Mouse (Mus musculus) layer of hippocampus, adult 11-12 months (tissue): Measurements from ENCODE around the gene Iffo1.
"Not testable (repeated sequence)": the region's sequence is repeated elsewhere in the genome, so short reads cannot be mapped to it uniquely, and the experiment has no call there.

Experiments used
- DNase-seq: peaks from one replicate; pipeline ENCODE4 v3.0.0; 2022; ENCODE audit warnings: low spot score

The Iffo1 gene

DNA sequence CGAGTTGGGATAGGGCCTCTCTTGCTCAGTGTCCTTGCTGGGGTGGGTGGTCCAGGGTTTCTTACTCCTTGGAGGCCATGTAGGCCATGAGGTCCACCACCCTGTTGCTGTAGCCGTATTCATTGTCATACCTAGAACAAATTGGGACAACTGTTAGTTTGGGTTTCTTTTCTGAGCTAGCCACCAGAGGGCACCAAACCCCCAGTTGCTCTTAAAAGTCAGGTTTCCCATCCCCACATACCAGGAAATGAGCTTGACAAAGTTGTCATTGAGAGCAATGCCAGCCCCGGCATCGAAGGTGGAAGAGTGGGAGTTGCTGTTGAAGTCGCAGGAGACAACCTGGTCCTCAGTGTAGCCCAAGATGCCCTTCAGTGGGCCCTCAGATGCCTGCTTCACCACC lies 16.9 kb downstream of the Iffo1 start:
- peak; percentile 71 for DNase-seq

DNA sequence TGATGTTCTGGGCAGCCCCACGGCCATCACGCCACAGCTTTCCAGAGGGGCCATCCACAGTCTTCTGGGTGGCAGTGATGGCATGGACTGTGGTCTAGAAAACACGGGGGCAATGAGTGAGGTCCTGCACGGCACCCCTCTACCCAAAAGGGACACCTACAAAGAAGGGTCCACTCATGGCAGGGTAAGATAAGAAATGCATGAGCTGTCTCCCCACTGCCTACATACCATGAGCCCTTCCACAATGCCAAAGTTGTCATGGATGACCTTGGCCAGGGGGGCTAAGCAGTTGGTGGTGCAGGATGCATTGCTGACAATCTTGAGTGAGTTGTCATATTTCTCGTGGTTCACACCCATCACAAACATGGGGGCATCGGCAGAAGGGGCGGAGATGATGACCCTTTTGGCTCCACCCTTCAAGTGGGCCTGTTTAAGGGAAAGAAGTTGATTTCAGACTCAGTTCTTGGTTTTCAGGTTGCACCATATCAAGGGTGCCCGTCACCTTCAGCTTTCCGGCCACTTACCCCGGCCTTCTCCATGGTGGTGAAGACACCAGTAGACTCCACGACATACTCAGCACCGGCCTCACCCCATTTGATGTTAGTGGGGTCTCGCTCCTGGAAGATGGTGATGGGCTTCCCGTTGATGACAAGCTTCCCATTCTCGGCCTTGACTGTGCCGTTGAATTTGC lies 17.7 kb downstream of the Iffo1 start:
- DNase-seq = not testable (repeated sequence)

DNA sequence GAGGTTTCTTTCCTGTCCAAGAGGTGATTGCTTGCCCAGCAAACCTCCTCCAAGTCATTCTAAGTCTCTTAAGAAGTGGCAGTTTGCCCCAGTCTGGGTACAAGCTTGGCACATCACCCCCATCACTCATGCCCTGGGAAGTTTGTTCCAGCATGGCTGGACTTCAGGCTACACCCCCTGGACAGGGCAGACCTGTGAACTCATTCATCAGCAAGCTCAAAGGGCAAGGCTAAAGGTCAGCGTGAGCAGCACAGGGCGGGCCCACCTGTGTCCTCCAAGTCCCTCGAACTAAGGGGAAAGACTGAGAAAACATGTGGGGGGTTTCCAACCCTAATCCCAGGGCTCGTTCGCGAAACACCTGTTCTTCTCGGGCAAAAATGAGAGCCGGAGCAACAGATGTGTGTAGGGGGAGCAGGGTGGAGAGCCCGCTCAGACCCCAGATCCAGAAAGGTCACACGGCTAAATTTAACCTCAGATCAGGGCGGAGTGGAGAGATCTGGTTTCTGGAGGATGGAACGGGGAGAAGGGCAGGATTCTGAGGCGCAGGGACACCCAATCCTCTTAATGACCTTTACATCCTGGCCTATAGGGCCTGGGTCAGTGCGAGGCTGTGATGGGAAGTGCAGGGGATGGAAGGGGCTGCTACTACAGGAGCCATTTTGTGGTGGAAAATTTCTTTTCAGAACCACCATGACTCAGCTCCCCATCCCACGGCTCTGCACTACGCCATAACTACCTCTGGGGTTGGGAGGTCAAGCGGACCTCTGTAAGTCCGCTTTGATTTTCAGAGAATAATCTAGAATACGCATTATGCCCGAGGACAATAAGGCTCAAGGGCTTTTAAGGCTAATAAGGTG lies 19.0 kb downstream of the Iffo1 start:
- DNase-seq = peak; percentile 64

GRCm38 (mm10) chr6:125164672-125165327 lies 19.8 kb downstream of the Iffo1 start:
- peak; percentile 66 for DNase-seq

GRCm38 (mm10) chr6:125165328-125165891 lies 20.4 kb downstream of the Iffo1 start:
- DNase-seq = peak; percentile 98

- DNase-seq = peak; percentile 67
These were observed 21.2 kb downstream of the Iffo1 start, which contains the start of gene Gapdh for GRCm38 (mm10) chr6:125166051-125166751. Gapdh (minus strand) TSS chr6:125166467.

- no peak for DNase-seq
These were observed 22.0 kb downstream of the Iffo1 start for GRCm38 (mm10) chr6:125166861-125167650.

DNA sequence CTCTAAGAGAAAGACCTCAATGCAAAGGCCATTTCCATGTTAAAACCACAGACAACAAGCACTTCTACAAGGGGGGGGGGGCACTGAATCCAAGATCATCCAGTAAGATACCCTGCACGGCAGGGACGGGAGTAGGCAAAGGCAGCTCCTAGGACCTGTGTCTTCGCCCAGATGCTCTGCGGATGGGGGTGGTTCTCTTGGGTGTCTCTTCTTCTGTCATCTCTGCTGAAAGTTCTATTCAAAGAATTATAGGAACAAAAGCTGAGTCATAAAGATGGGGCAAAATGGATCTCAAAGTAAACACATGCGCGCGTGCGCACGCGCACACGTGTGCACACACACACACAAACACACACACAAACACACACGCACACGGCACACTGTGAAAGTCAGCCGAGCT lies 23.0 kb downstream of the Iffo1 start:
- no peak for DNase-seq

DNA sequence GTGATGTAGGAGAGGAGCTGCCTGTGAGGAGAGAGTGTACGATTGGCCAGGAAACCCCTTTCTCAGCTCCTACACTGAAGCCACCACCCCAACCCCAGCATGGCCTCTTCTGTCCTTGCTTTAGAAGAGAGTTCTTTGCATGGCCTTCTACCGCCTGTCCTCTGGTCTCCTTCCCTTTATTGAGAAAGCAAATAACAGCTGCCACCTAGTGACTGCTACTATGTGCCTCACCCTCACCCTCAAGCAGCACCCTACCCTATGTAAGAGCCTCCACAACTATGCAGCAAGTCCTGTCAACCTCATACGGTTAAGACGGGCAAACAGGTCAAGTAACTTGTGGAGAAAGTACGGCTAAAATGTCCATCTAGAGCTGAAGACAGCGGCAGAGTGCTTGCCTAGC lies 25.2 kb downstream of the Iffo1 start:
- DNase-seq = no peak

DNA sequence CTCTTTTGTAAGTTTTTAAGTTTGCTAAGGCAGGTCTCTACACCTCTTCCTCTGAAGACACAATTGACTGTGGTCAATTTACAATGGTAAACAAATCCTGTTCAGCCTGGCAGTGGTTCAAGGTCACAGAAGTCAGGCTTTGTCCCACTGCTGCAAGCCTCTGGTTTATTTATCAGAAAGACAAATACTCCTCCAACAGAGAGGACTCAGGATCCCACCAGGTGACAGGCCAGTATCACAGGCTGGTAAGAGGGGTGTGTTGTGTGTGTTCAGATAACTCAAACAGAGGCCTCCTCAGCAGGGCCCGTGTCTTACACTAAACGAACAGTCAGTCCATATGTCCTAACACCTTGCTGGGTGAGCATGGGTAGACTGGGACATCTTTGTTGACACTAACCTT lies 27.4 kb downstream of the Iffo1 start:
- no peak for DNase-seq

DNA sequence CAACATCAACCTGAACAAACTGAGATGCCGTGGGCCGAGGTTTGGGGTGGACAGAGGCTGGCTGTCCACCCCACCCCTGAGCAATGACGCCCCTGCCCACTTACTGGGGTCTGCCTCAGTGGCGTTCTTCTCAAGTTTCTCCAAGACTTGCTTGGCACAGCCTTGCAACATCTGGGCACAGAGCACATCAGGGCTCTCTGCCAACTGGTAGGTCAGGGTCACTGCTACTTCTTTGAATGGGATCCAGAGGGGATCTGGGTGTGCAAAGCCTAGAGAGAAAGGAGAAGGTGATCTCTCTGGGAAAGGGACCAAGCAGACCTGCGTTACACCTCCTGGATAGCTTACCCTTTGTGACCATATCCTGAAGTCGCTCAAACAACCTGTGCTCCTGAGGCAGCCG lies 28.2 kb downstream of the Iffo1 start:
- DNase-seq = no peak

DNA sequence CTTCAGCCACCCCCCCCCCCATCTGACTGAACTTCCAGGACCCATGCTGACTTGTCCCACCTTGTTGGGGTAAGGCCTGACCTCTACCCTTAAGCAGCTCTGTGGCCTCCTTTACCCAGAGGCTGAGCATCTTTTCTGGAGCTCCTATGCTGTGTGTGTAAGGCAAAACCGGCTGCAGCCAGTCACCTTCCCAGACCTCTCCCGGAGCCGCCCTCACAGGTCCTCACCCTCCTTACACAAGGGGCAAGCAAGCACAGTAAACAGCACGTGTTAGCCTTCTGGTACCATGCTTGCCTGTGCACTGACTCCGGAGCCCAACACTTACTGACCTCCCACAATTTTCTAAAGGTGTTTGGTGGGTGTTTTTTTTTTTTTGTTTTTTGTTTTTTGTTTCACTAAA lies 30.4 kb downstream of the Iffo1 start:
- no peak for DNase-seq

DNA sequence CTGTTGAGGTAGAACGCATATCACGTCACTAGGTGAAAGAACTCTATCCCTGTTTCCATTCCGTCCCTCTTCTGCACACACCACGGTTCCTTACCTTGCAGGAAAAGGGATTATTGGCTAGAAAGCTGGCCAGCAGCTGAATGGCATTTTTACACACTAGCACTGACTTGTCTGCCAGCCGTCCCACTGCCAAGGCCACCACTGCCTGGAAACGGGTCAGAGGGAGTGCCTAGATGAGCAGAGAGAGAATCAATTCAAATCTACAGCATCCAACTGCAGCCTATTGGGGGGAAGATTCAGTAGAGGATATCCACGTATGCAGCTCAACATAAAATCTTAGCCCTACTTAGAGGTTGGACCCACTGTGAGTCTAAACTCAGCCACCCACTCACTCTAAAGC lies 34.6 kb downstream of the Iffo1 start:
- DNase-seq = no peak

DNA sequence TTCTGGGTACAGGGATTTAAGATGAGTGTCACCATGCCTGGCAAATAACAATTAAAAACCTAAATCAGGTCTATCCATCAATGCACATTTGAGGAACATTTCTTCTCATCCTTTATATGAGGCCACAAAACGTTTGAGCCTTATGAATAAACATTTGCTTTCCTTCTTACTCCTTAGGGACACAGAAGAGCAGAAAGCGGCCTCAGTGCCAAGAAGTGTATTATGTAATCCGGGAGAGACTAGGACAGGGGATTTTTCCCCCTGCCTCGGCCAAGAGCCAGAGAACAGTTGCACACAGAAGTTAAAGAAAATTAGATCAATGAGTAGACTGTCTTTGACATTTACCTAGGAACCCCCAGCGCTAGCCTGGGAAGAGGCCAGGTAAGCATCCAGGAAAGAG lies 37.1 kb downstream of the Iffo1 start:
- DNase-seq = no peak

DNA sequence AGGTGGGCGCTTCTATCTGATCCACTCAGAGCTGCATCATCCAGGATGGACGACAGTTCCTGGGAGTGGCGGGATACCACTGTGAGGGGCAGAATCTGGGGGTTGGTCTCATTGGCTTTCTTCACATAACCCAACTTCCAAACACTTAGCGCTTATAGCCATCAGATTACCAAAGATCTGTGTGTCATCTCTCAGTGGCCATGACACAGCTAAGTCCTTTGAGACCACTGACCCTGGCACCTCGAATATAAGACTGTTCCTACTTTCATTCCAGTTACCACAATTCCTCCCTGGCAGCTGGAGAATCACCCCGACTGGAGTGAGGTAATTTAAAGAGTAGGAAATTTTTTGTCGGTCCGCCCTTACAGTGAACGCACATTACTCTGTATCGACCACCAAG lies 41.2 kb downstream of the Iffo1 start:
- DNase-seq = no peak

- DNase-seq = no peak
These were observed 45.8 kb downstream of the Iffo1 start for GRCm38 (mm10) chr6:125190816-125191215.

- DNase-seq = peak; percentile 98
These were observed 46.4 kb downstream of the Iffo1 start, which contains the start of the genes Ncapd2 and Mrpl51 for GRCm38 (mm10) chr6:125191332-125192015. Ncapd2 (minus strand) TSS chr6:125191701. Mrpl51 (plus strand) TSS chr6:125191801.

DNA sequence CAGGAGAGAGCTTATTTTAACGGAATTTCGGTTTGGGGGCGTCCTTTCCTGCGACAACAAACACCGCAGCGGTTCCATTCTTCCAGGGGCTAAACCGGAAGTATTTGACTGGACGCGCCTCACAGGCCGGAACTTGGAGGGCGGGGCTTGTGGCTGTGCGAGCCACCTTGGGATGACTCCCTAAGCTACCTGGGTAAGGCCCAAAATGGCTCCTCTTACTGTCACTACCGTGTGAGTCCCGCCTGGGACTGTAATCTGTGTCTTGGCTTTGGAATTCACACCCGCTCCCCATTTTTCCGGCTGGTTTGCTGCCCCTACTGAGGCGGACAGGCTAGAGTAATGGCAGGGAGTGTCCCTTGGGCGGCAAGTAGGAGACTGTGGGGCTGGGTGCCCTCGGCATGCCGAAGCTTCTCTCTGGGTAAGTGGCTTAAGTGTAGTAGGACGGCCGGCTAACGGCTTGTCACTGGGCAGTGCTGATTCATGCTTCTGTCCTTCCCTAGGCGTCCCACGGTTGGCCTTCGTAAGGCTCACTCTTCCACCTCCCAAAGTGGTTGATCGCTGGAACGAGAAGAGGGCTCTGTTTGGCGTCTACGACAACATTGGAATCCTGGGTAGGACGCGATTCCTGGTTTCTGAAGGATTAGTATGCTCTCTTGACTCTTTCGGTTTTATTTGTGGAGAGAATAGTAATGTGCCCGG lies 47.1 kb downstream of the Iffo1 start:
- peak; percentile 91 for DNase-seq

DNA sequence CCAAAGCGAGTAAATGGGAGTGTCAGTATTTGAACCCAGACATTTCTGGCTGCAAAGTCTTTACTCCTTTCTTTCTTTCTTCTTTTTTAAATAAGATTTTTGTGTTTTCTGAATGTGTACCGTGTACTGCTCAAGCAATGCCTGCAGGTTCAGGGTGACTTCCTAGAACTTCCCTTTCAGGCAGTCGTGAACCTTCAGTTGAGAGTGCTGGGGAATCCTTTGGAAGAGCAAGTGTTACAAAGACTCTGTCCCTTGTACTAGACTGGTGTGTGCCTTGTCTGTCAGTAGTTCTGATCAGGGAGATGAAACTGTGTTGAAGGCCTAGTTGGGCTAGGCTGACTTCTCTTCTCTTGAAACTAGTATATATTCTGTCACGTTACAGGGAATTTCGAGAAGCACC lies 47.8 kb downstream of the Iffo1 start:
- DNase-seq = no peak

DNA sequence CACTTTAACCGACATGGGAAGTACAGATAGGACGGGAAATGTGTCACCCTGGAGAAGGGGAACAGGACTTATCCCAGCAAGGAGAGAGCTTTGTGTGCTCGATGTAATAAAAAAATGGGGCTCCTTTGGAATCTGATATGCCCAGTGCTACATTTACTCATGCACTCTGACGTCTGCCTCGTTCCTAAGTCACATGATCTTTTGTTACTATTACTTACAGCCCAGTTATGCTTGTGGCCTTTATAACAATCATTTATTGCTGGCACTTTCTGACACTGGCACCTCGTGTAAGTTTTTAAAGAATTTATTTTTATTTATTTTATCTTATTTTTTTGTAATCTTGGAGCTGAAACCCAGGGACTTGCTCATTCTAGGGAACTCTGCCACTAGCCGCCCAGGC lies 48.3 kb downstream of the Iffo1 start:
- no peak for DNase-seq
